In the genomic region with DNA sequence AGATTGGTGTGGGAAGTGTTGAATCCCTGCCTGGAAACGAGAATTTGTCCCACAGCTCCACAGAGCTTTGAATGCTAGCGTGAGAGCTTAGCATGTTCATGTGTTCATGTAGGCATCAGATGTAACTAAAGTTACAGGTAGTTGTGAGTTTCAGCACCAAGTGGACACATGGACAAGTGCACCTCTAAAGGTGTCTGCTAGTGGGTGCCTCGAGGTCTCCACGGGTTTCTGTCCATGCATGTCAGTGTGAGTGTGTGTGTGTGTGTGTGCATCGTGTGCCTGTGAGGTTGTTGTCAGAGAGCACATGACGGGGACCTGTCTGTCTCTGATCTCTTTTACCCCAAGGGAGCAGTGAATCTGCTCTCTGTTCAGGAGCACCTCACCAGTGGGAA, we compare ENCODE assay signal across 9 mouse cellular contexts. TPM values are rescaled to one million over a fixed set of nuclear protein-coding genes. Genes with fewer than 3 reads are reported as not detected.
DNase-seq lines count a peak whose midpoint lies in the region; ATAC-seq and TF ChIP-seq lines count a peak whose summit lies in the region.
"Had no signal": no experiment of that assay in that cellular context is flagged by ENCODE, and none has a peak within 500 bp of the region (broad histone marks: within the 10 kb centered on the region; RNA-seq: fewer than 3 reads in every experiment).

No protein-coding gene starts in this region.

- TF ChIP-seq CTCF in heart, postnatal 0 days (IDR thresholded peaks at IDR 0.05; ENCODE audit: low read depth): no peak

- H3K4me2 ChIP-seq in heart, postnatal 0 days (ENCODE audit: low read depth, low read length): peak overlapping the region; percentile 95
- H3K4me2 ChIP-seq in embryonic facial prominence, embryonic 11.5 days (ENCODE audit: low read depth, low read length): peak overlapping the region; percentile 95; the same call in 1 of the 2 replicates
- peak overlapping the region; percentile 88 for H3K4me2 ChIP-seq in hindbrain, embryonic 16.5 days (ENCODE audit: low read length)
- H3K4me2 ChIP-seq in midbrain, embryonic 15.5 days: peak overlapping the region; percentile 70

- H3K4me3 ChIP-seq in heart, postnatal 0 days (ENCODE audit: low read depth, low read length): peak overlapping the region; percentile 78
- peak overlapping the region; percentile 61; the same call in 1 of the 2 replicates for H3K4me3 ChIP-seq in embryonic facial prominence, embryonic 11.5 days (ENCODE audit: low read depth, low read length)
- H3K4me3 ChIP-seq in hindbrain, embryonic 16.5 days (ENCODE audit: low read length): peak overlapping the region; percentile 77
- H3K4me3 ChIP-seq in midbrain, embryonic 15.5 days: peak overlapping the region; percentile 62

- no peaks in the 10 kb centered on the region for H3K27me3 ChIP-seq in heart, postnatal 0 days (ENCODE audit: control insufficient read depth, insufficient read depth, low read length)
- H3K27me3 ChIP-seq in embryonic facial prominence, embryonic 11.5 days (ENCODE audit: control insufficient read depth, insufficient read depth, low read length): no peaks in the 10 kb centered on the region
- no peaks in the 10 kb centered on the region for H3K27me3 ChIP-seq in hindbrain, embryonic 16.5 days (replicated peaks; ENCODE audit: control insufficient read depth, insufficient read depth, low read length)
- H3K27me3 ChIP-seq in midbrain, embryonic 15.5 days (replicated peaks): no peaks in the 10 kb centered on the region

- no peak; the same call in 1 of the 2 replicates for ATAC-seq in heart, postnatal 0 days (ENCODE audit: insufficient read depth, low read depth)
- ATAC-seq in embryonic facial prominence, embryonic 11.5 days (replicated peaks; ENCODE audit: insufficient number of reproducible peaks, low FRiP score, low TSS enrichment, low read depth): peak; percentile 45
- no peak for ATAC-seq in hindbrain, embryonic 16.5 days
- ATAC-seq in midbrain, embryonic 15.5 days (replicated peaks): no peak

- no peak for TF ChIP-seq EP300 in heart, postnatal 0 days (IDR thresholded peaks at IDR 0.05; ENCODE audit: low read depth)

- 10% methylated on average over 6 of the region's 6 CpGs for WGBS in heart, postnatal 0 days
- WGBS in embryonic facial prominence, embryonic 11.5 days: 13% methylated on average over 6 of the region's 6 CpGs
- 11% methylated on average over 6 of the region's 6 CpGs for WGBS in hindbrain, embryonic 16.5 days
- WGBS in midbrain, embryonic 15.5 days: 7% methylated on average over 6 of the region's 6 CpGs

- DNase-seq in heart, postnatal 0 days (ENCODE audit: low spot score): no peak
- no peak for DNase-seq in heart, postnatal 4 days
- no peak for DNase-seq in embryonic facial prominence, embryonic 11.5 days (ENCODE audit: low spot score)
- no peak for DNase-seq in urinary bladder, adult 2 months (ENCODE audit: low spot score)
- no peak for DNase-seq in right cerebral cortex, postnatal 25 days
- no peak for DNase-seq in cerebellum, adult 11-12 months

- no peaks in the 10 kb centered on the region for H3K9me3 ChIP-seq in heart, postnatal 0 days (replicated peaks; ENCODE audit: control insufficient read depth, low read length)
- H3K9me3 ChIP-seq in embryonic facial prominence, embryonic 11.5 days (replicated peaks; ENCODE audit: control insufficient read depth, low read length): no peaks in the 10 kb centered on the region
- H3K9me3 ChIP-seq in hindbrain, embryonic 16.5 days (ENCODE audit: control insufficient read depth, low read length): no peaks in the 10 kb centered on the region
- H3K9me3 ChIP-seq in midbrain, embryonic 15.5 days: no peaks in the 10 kb centered on the region

- no peak overlapping the region for H3K9ac ChIP-seq in heart, postnatal 0 days (replicated peaks; ENCODE audit: low read depth, low read length)
- H3K9ac ChIP-seq in embryonic facial prominence, embryonic 11.5 days (replicated peaks; ENCODE audit: low read length): no peak overlapping the region
- H3K9ac ChIP-seq in hindbrain, embryonic 16.5 days (ENCODE audit: low read depth, low read length): no peak overlapping the region
- H3K9ac ChIP-seq in midbrain, embryonic 15.5 days: no peak overlapping the region

- H3K27ac ChIP-seq in heart, postnatal 0 days (ENCODE audit: low read depth): no peak overlapping the region
- H3K27ac ChIP-seq in embryonic facial prominence, embryonic 11.5 days (replicated peaks; ENCODE audit: low read depth, low read length): no peak overlapping the region
- no peak overlapping the region; the same call in 1 of the 2 replicates for H3K27ac ChIP-seq in hindbrain, embryonic 16.5 days (ENCODE audit: low read depth, low read length)
- H3K27ac ChIP-seq in midbrain, embryonic 15.5 days: 0 out of 2 replicates have a peak overlapping the region, but pooled peaks have one; percentile 3

- no peaks in the 10 kb centered on the region for H3K36me3 ChIP-seq in heart, postnatal 0 days (replicated peaks; ENCODE audit: control insufficient read depth, insufficient read depth, low read length)
- no peaks in the 10 kb centered on the region for H3K36me3 ChIP-seq in embryonic facial prominence, embryonic 11.5 days (replicated peaks; ENCODE audit: control insufficient read depth, insufficient read depth, low read depth, low read length)
- H3K36me3 ChIP-seq in hindbrain, embryonic 16.5 days (ENCODE audit: control insufficient read depth, insufficient read depth, low read length): no peaks in the 10 kb centered on the region
- no peaks in the 10 kb centered on the region for H3K36me3 ChIP-seq in midbrain, embryonic 15.5 days (replicated peaks)

- H3K4me1 ChIP-seq in heart, postnatal 0 days (ENCODE audit: control insufficient read depth, insufficient read depth): no peaks in the 10 kb centered on the region
- H3K4me1 ChIP-seq in embryonic facial prominence, embryonic 11.5 days (ENCODE audit: control insufficient read depth, insufficient read depth, low read length): no peaks in the 10 kb centered on the region; the same call in 1 of the 2 replicates
- peaks cover 13% of the 10 kb centered on the region for H3K4me1 ChIP-seq in hindbrain, embryonic 16.5 days (ENCODE audit: control insufficient read depth, insufficient read depth, low read depth, low read length)
- H3K4me1 ChIP-seq in midbrain, embryonic 15.5 days: peaks cover 13% of the 10 kb centered on the region

RNA-seq across cellular contexts. Expression of a gene that starts 0.5 kb away (rescaled TPM):
- total RNA-seq in heart, postnatal 0 days (2014; rRNA removed; ENCODE audit: low replicate concordance): 3.1 and 5.8 TPM in 2 replicates
- 5.2 and 7.7 TPM in 2 replicates for polyA plus RNA-seq in heart, postnatal 0 days (2015; fragmentation: Nextera tagmentation; extraction: Ambion mirVana)
- total RNA-seq in heart, postnatal 4 days (2021): 1 to 10 TPM; 2.9 to 3.3 TPM
- polyA plus RNA-seq in embryonic facial prominence, embryonic 11.5 days (2014; fragmentation: Nextera tagmentation; extraction: Ambion mirVana): 3.6 and 4.9 TPM in 2 replicates
- polyA plus RNA-seq in hindbrain, embryonic 16.5 days (2015; fragmentation: Nextera tagmentation; extraction: Ambion mirVana): 13.6 and 14.1 TPM in 2 replicates
- 11.4 and 11.9 TPM in 2 replicates for polyA plus RNA-seq in midbrain, embryonic 15.5 days (2015; fragmentation: Nextera tagmentation; extraction: Ambion mirVana)
- 4.3 and 4.5 TPM in 2 replicates for polyA plus RNA-seq in urinary bladder, adult 2 months (2012; rRNA removed)
- total RNA-seq: ES-E14 had no signal

RNA-seq across cellular contexts. Expression of a gene that starts 32.7 kb away (rescaled TPM):
- total RNA-seq in heart, postnatal 0 days (2014; rRNA removed; ENCODE audit: low replicate concordance): 7.0 and 12.4 TPM in 2 replicates
- polyA plus RNA-seq in heart, postnatal 0 days (2015; fragmentation: Nextera tagmentation; extraction: Ambion mirVana): 4.5 and 4.8 TPM in 2 replicates
- total RNA-seq in heart, postnatal 4 days (2021): 1 to 10 TPM; 5.2 to 6.5 TPM
- polyA plus RNA-seq in embryonic facial prominence, embryonic 11.5 days (2014; fragmentation: Nextera tagmentation; extraction: Ambion mirVana): 8.4 and 8.7 TPM in 2 replicates
- 8.3 and 12.2 TPM in 2 replicates for polyA plus RNA-seq in hindbrain, embryonic 16.5 days (2015; fragmentation: Nextera tagmentation; extraction: Ambion mirVana)
- 10.0 and 10.1 TPM in 2 replicates for polyA plus RNA-seq in midbrain, embryonic 15.5 days (2015; fragmentation: Nextera tagmentation; extraction: Ambion mirVana)
- 8.7 and 11.2 TPM in 2 replicates for polyA plus RNA-seq in urinary bladder, adult 2 months (2012; rRNA removed)

RNA-seq across cellular contexts. Expression of a gene that starts 34.3 kb away (rescaled TPM):
- 76.1 and 81.0 TPM in 2 replicates for total RNA-seq in heart, postnatal 0 days (2014; rRNA removed; ENCODE audit: low replicate concordance)
- polyA plus RNA-seq in heart, postnatal 0 days (2015; fragmentation: Nextera tagmentation; extraction: Ambion mirVana): 60.1 and 64.7 TPM in 2 replicates
- 10 to 100 TPM; 55.8 to 56.4 TPM for total RNA-seq in heart, postnatal 4 days (2021)
- polyA plus RNA-seq in embryonic facial prominence, embryonic 11.5 days (2014; fragmentation: Nextera tagmentation; extraction: Ambion mirVana): 117 and 119 TPM in 2 replicates
- polyA plus RNA-seq in hindbrain, embryonic 16.5 days (2015; fragmentation: Nextera tagmentation; extraction: Ambion mirVana): 87.3 and 90.0 TPM in 2 replicates
- 82.3 and 89.7 TPM in 2 replicates for polyA plus RNA-seq in midbrain, embryonic 15.5 days (2015; fragmentation: Nextera tagmentation; extraction: Ambion mirVana)
- polyA plus RNA-seq in urinary bladder, adult 2 months (2012; rRNA removed): 50.2 and 62.7 TPM in 2 replicates

RNA-seq across cellular contexts. Expression of a gene that starts 46.2 kb away (rescaled TPM):
- 12.5 and 17.5 TPM in 2 replicates for total RNA-seq in heart, postnatal 0 days (2014; rRNA removed; ENCODE audit: low replicate concordance)
- polyA plus RNA-seq in heart, postnatal 0 days (2015; fragmentation: Nextera tagmentation; extraction: Ambion mirVana): 20.5 and 26.7 TPM in 2 replicates
- total RNA-seq in heart, postnatal 4 days (2021): 10 to 100 TPM; 13.7 to 14.6 TPM
- polyA plus RNA-seq in embryonic facial prominence, embryonic 11.5 days (2014; fragmentation: Nextera tagmentation; extraction: Ambion mirVana): 0.33 and 0.70 TPM in 2 replicates
- polyA plus RNA-seq in hindbrain, embryonic 16.5 days (2015; fragmentation: Nextera tagmentation; extraction: Ambion mirVana): 7.7 and 7.8 TPM in 2 replicates
- 4.4 and 5.0 TPM in 2 replicates for polyA plus RNA-seq in midbrain, embryonic 15.5 days (2015; fragmentation: Nextera tagmentation; extraction: Ambion mirVana)
- 2.6 and 3.8 TPM in 2 replicates for polyA plus RNA-seq in urinary bladder, adult 2 months (2012; rRNA removed)
